Comparison of ENCODE assay signal across 21 mouse cellular contexts in the genomic region with DNA sequence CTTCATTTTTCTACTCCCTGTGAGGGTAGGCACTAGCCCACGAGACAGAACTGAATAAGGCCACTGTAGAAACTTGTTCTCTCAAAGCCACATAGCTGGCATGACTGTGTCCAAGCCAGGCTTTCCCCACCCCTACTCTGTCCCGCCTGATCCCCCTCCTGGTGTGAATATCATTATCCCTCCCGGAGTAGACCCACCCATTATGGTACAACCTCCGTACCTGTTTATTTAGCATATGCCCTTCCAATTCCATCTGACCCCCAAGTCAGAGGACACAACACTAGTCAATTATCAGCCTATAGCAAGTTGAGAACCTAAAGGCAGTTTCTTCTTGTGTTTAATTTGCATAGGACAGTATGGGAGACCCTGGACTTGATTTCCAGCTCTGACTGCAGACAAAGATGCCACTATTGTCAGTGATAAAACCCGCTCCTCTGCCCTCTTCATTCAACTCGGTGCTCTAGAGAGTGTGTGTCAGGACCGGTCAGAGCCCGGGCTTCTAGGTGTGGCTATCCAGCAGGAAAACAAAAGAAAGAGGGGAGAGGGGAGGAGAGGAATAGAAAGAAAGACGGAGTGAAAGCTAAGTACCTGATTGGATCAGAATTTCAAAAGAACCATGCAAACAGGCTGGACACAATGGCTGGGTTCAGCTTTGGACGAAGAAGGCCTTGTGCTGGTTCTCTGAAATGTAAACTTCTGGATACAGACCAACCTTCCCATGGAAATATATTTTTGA.
"Had no signal": no experiment of that assay in that cellular context is flagged by ENCODE, and none has a peak within 500 bp of the region (broad histone marks: within the 10 kb centered on the region; RNA-seq: fewer than 3 reads in every experiment).

No protein-coding gene starts in this region.

- H3K36me3 ChIP-seq: limb, embryonic 13.5 days; liver, embryonic 12.5 days; liver, embryonic 15.5 days; lung, embryonic 15.5 days; neural tube, embryonic 13.5 days had no signal

- H3K4me2 ChIP-seq: limb, embryonic 13.5 days; liver, embryonic 12.5 days; liver, embryonic 15.5 days; lung, embryonic 15.5 days; midbrain, embryonic 11.5 days; neural tube, embryonic 13.5 days had no signal

- DNase-seq: kidney, postnatal 10 days; kidney, postnatal 36 days; layer of hippocampus, postnatal 36 days; liver; lung, adult 18-20 months; lung, postnatal 10 days; lung, postnatal 36 days; midbrain, embryonic 14.5 days; retina, postnatal 1 day; right cerebral cortex, postnatal 25 days; spleen, adult 18-20 months; thymus, adult 18-20 months; thymus, postnatal 36 days had no signal

- H3K9me3 ChIP-seq: limb, embryonic 13.5 days; liver, embryonic 12.5 days; liver, embryonic 15.5 days; lung, embryonic 15.5 days; neural tube, embryonic 13.5 days had no signal

- ATAC-seq: liver, embryonic 12.5 days had no signal

- H3K9ac ChIP-seq: limb, embryonic 13.5 days; liver, embryonic 12.5 days; liver, embryonic 15.5 days; lung, embryonic 15.5 days; neural tube, embryonic 13.5 days had no signal

- H3K27me3 ChIP-seq: neural tube, embryonic 13.5 days had no signal

- H3K27ac ChIP-seq: left cerebral cortex, adult 2 months; limb, embryonic 13.5 days; liver, embryonic 12.5 days; liver, embryonic 15.5 days; lung, embryonic 15.5 days; neural tube, embryonic 13.5 days had no signal

- H3K4me3 ChIP-seq: left cerebral cortex, adult 2 months; limb, embryonic 13.5 days; liver, embryonic 12.5 days; liver, embryonic 15.5 days; lung, embryonic 15.5 days; megakaryocyte, embryonic 14.5 days; neural tube, embryonic 13.5 days had no signal
